Mouse (Mus musculus) layer of hippocampus, postnatal 10 days (tissue): ENCODE data around the gene Myo1a. TPM values are rescaled to one million over a fixed set of nuclear protein-coding genes. Genes with fewer than 3 reads are reported as not detected.
A peak's percentile ranks its signal among the peaks of the same experiment; 100 is the strongest.

Experiments used
- DNase-seq, 2 experiments: peaks; one replicate each; pipeline ENCODE4 v3.0.0; 2021; ENCODE audit warnings: low spot score in 2 of 2
- total RNA-seq, 2 experiments: library from RNA; stranded (reverse); gene quantifications; 2 replicates each; pipeline ENCODE4 v1.2.3; 2021

Gene Myo1a
- total RNA-seq, 2 experiments from 2014 or later = 0.55 to 0.98 TPM

DNA sequence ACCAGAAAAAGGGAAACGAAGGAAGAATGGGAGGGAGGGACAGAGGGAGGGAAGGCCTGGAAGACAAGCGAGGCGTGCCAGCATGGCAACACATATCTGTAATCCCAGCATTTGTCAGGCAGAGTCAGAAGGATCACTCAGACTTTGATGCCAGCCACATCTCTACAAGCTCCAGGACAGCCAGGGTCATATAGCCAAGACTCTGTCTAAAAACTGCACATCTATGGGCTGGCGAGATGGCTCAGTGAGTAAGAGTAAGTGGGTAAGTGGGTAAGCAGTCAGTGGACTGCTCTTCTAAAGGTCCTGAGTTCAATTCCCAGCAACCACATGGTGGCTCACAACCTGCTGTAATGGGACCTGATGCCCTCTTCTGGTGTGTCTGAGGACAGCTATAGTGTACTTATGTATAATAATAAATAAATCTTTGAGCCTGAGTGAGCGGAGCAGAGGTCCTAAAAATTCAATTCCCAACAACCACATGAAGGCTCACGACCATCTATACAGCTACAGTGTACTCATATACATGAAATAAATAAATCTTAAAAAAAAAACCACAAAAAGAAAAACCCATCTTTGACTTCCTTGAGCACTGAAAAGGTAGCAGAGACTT lies 30.8 kb upstream of the Myo1a start:
- no peak for DNase-seq

DNA sequence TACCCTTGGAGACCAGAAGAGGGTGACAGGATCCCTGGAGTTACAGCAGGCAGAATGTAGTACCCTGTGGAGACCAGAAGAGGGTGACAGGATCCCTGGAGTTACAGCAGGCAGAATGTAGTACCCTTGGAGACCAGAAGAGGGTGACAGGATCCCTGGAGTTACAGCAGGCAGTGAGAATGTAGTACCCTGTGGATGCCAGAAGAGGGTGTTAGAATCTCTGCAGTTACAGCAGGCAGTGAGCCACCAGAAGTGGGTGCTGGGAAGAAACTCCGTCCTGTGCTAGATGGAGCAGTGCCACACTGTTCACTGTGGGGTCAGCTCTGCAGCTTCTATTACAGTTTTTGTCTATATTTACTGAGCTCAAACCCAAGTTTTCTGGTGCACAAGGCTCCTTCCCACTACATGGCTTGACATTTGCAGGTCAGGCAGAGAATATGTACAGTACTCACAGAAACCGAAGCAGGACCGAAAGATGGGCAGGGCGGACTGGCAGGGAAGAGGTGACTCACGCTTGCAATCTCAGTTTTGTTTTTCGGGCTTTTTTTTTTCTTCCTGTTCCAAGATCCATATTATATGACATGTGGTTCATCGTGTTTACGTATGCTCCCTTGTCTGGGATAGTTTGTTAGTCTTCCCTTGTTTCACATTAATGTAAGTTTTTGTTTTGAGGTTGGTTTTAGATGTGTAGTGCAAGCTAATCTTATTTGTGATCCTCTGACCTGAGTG lies 30.0 kb upstream of the Myo1a start:
- peak; percentile 92 for DNase-seq

DNA sequence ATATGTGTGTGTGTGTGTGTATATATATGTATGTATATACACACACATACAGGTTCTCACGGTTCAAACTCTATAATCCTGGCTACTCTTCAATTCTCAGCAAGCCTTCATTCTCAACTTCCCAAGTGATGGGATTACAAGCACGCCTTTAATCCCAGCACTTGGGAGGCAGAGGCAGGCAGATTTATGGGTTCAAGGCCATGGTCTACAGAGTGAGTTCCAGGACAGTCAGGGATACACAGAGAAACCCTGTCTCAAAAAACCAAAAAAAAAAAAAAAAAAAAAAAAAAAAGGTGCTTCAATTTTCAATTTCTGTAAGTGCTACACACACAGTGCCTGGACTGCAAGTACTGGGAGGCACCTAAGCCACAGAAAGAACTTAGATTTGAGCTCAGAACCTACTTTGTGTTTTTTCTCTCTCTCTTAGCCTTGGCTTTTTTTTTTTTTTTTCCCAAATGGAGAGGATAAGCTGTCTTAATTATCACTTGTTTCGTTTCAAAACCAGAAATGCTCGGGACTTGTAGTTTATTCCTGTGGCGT lies 29.0 kb upstream of the Myo1a start:
- no peak for DNase-seq

DNA sequence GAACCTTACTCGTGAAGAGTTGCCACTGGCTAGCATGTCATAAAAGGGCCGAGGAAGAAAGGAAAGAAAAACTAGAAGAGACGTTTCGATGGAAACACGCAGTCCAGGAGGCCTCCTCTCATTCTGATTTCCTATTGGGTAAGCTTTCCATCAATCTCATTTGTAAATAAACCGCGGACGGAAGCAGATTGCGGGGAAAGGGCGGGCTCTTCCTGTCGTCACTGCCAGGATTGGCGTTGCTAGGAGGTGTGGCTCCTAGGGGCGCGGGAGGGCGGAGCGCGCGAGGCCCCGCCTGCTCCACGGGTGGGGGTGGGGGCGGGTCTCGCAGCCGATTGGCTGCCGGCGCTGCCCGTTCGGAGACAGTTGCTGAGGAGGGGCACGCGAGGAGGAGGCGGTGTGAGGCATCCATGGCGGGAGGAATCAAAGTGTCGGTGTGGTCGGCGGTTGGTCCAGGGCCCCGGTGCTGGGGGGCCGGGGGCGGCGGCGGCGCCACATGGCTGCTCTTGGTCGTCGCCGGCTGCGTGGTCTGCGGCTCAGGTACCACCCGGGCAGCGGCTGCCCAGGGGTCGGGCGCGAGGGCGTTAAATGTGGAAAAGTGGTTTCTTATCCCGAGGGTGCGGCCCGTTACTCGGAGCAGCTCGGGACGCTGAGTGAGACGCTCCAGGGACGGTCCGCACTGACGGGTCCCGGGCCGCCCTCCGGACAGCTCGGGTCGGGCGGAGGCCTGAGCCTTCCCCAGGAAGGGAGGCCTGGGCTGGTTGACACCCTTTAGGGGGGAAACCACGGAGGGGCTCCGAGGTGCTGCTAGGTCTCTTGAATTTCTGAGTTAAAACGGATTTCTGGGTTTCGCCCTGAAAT lies 28.1 kb upstream of the Myo1a start:
- peak; percentile 83 to 89 for DNase-seq

DNA sequence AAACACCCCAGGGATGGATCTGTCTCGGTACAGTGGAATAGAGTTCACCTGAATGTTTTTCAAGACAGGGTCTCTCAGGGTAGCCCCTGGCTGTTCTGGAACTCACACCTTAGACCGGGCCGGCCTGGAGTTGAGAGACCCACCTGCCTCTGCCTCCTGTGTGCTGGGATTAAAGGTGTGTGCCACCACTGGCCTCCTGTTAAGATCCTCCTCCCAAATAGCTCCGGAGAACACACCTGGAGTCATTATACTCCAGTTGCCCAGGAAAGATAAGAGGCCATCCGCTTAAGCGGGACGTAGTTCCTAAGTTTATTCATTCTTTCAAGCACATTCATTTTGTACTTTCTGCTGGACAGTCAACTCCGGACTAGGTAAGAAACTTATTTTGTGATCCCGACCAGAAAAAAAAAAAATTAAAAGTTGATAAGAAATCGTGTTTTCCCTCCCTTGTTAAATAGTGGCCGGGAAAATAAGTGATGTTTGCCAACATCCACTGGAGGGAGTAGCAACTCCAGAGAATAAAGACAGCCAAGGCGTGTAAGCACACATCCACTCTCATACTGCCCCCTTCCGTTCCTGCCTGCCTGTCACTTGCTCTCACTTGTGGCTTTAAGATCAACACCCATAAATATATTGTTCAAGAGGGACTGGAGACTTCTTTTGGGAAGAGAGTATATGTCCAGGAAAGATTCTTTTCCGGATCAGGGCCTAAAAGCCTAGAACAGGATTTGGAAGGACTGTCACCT lies 27.2 kb upstream of the Myo1a start:
- DNase-seq = peak; percentile 53 to 68

DNA sequence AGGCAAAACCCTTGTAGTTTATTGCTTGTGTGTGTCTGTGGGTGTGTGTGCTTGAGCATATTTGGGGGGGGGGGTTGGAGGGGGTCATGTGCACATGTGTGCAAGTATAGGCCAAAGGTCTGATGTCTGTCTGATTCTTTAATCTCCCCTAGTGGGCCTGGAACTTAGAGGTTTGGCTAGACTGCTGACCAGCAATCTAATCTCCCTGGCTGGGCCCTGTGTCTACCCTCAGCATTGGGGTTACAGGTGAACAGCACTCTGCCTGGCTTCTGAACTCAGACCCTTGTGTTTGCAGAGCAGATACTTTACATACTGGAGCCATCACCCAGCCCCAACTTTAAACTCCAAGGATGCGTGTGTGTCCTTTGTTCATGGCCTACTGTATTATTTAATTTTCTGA lies 25.8 kb upstream of the Myo1a start:
- DNase-seq = no peak

DNA sequence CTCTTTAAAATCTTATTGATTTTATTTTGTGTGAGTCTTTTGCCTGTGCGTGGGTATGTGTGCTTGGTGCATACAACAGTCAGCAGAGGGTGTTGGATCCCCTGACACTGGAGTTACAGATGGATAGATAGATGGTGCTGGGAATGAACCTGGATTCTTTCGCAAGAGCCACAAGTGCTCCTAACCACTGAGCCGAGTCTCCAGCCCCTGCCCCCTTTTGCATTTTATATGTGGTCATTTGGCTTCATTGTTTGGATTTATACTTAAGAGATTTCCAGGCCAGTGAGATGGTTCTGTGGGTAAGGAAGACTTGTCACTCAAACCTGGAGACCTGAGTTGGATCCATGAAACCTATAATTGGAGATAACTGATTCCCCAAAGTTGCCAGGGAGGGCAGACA lies 25.1 kb upstream of the Myo1a start:
- no peak for DNase-seq

DNA sequence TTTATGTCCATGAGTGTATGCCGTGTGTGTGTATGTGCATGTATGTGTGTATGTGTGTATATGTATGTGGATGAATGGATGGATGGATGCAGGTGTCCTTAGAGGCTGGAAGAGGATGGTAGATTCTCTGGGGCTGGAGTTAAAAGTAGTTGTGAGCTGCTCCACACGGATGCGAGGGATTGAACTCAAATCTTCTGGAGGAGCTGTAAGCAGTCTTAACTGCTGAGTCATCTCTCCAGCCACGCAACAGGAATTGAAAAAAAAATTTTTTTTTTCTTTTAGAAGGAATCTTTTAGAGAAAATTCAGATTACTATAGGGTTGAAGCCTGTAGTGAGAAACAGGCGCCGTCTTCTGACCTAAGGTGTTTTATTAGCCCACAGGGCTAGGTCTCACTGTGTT lies 22.1 kb upstream of the Myo1a start:
- no peak for DNase-seq

DNA sequence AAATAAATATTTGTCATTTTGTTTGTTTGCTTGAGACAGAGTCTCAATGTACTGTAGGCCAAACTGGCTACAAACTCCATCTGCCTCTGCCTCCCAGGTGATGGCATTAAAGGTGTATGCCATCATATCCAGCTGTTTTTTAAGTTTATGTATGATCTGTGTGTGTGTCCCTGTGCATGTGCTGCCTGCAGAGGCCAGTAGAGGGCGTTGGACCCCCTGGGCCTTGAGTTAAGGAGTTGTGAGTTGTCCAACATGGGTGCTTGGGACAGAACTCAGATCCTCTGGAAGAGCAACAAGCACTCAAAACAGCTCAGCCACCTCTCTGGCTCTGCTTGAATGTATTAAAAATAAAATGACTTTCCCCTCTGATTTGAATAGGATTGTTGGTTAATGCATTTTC lies 13.9 kb upstream of the Myo1a start:
- no peak for DNase-seq

DNA sequence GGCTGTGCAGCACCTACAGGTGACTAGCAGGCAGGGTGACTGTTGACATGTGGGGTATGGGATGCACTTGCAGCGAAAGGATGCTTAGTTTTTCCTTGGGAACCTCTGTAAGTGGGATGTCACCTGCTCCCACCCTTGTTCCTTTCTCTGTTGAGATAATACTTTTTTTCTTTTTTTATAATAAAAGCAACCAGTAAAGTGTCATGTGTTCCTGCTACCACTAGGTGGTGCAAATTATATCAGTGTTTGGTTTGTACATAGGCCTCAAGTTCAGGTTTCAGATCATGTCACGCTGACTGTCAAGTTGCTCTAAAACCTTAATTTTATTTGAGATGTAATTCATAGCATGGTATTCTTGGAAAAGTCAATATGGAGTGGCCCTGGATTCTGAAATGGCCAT lies 10.3 kb upstream of the Myo1a start:
- DNase-seq = no peak

DNA sequence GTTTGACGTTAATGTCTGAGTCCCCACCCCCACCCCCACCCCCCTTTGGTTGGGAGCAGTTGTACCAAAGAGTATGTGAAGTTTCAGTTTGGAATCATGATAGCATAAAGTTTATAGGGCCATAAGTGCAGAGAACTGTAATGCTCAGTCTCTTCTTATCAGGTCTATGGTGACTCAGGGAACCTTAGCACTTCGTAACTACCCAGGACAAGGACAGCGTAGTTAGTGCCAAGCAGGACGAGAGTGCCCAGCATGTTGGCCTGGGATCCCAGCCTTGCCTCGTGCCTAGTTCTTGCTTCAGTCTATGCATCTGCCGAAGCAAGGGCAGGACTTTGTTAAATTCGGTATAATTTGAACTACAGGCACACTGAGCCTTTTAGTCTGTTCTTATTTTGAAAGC lies 9.2 kb upstream of the Myo1a start:
- DNase-seq = no peak

DNA sequence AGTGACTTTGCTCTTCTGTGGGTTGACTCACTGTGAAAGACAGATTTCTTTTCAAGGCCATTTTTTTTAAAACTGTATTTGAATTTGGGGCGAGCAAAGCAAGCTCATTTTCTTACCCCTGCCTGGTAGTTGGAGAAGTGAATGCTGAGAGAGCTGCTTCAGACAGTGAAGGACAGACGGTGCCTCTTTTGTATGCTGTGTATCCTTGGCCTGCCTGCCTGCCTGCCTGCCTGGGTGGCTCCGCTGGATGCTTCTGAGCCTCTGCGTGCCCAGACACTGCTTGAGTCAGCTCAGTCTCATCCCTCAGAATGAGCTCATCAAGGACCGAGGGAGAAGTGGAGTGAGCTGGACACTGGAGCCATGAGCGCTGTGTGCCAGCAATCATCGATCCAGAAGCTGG lies 6.0 kb upstream of the Myo1a start:
- DNase-seq = no peak

DNA sequence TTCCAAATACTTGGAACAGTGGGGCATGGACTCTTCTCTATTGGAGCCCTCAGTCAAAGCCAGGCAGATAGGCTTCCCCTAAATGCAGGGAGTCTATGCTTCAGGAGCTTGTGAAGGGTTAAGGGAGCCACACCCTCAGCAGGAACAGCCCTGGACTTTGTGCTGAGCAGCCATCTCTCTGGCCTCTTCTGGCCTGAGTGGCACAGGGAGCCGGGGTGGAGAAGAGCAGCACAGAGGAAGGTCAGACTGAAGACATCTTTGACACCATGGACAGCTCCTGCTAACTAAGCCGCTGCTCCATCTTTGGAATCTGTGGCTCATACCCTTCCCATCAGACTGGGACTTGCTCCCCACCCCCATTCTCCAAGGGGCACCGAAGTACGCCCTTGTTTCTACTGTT lies 1.7 kb upstream of the Myo1a start:
- no peak for DNase-seq

DNA sequence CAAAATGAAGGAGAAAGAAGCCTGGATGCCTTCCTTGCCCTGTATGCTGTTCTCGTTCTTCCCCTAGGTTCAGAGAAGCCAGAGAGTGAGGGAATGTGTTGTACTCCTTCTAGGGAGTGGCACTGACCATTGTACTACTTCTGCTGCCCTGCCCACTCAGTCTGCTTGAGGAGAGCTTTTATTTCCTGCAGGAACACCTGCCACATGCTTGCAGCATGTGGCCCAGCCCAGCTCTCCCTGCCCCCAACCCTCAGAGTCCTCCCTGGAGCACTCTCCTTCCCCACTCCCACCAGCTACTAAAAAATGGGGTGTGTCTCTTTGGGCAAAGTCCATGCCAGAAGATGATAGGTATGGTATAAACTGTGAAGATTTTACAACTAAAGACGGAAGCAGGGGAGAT lies 677 bp upstream of the Myo1a start:
- no peak for DNase-seq

DNA sequence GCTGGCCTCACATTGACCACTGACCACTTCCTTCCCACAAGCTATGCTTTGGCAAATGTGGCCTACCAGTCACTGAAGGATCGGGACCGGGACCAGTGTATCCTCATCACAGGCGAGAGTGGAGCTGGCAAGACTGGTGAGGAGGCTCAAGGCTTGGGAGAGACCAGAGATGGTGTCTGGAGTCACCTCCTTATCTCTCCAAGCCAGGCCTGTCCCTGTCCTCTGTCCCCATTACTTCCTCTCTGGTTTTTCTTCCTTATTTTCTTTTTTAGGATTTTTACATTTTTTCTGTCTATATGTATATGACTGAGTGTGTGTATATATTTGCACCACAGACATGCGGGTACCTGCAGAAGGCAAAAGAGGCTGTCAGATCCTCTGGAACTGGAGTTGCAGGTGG lies 813 bp downstream of the Myo1a start:
- DNase-seq = no peak

DNA sequence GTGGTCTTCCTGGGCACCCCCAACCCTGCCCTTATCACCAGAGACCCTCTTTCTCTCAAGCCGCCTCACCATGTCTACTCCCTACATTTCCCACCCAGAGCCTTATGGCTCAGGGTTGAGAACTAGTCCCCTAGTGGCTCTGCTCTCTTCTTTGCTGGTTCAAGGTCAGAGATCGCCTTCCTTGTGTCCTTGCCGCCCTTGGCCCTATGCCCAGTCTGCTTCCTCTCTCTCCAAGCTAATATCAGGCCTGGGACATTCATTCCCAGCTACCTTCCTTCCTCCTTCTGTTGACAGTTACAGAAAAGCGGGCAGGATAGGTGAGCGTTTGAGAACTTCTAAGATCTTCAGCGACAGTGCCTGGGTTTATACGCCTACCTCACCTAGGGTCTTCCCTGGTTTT lies 2.8 kb downstream of the Myo1a start:
- no peak for DNase-seq

DNA sequence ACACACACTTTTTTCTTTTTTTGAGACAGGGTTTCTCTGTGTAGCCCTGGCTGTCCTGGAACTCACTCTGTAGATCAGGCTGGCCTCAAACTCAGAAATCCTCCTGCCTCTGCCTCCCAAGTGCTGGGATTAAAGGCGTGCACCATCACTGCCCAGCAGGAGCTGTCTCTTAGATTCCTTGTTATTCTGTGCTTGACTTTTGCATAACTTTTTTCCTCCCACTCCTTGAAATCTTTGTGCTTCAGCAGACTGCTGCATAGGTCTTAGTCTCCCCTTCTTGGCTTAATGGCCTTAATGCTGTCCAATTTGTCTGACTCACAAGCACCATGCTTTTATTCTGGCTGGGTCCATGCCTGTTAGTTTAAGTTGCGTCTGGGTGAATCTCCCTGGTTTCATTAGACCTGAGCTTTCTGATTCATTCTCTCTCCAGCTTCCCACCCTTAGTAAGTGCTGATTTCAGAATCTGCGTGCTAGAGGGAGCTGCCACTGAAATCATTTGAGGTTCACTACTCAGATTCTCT lies 3.9 kb downstream of the Myo1a start:
- no peak for DNase-seq

DNA sequence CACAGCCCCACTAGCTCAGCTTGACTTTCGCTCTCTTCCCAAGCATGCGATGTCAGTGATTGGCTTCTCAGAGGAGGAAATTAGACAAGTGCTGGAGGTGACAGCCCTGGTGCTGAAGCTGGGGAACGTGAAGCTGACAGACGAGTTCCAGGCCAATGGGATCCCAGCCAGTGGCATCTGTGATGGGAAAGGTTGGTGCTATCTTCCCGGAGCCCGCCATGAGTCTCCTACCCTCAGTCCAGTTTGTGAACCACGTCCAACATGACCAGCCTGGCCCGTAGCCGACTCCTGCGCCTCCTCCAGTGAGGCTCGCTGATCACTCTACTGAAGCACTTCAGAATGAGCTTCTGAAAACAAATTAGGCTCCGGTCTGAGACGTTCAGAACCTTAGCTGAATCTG lies 5.4 kb downstream of the Myo1a start:
- DNase-seq = no peak

DNA sequence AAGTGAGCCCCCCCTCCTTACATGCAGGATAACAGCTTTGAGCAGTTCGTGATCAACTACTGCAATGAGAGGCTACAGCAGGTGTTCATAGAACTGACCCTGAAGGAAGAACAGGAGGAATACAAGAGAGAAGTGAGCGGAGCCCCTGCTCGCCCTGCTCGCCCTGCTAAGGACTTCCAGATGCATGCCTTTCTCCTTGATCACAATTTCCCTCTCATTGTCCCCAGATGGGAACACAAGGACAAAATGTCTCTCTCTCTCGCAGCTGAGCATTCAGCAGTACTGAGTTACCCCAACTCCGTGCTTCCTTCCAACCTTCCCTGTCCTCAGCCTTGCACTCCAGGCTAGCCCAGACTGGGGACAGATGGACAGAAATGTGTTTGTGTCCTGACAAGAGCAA lies 7.8 kb downstream of the Myo1a start:
- no peak for DNase-seq

DNA sequence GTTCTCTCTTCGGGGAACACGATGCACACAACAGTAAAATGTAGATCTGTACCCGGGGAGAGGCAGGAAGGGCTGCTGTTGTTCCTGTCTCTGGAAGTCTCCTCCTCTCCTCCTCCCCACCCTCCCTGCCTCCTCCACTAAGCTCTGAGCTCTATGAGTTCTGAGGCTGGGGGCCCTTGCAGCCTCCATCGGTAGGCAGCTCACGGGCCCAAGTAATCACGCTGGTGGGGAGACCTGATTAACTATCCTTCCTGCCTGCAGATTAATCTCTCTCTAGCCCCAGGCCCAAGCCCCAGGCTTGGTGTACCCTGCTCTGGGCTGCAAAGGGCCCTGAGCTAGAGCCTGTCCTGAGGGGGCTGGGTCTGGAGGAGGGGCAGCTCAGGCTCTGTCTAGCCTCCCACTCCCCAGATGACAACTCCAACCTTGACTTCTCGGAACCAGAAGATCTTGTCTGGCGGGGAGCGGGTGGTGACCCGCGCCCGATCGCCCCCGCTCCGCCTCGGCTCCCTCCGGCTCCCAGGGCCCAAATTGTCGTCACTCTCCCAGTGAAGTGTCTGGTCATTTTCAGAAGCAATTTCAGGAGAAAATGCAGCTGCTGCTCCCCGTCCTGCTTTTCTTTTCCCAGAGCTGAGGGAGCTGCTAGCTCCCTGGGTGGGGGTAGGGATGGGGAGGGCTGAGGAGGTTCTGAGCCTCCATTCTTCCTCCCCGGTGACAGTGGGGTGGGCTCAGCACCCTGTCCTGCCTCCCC lies 16.9 kb downstream of the Myo1a start:
- DNase-seq = no peak
